In genomic region chr2:135578135-135578534, GRCm38 (mm10) we compare ENCODE assay signal across 11 mouse cellular contexts.
DNase-seq lines count a peak whose midpoint lies in the region; ATAC-seq and TF ChIP-seq lines count a peak whose summit lies in the region.
"Had no signal": no experiment of that assay in that cellular context is flagged by ENCODE, and none has a peak within 500 bp of the region (broad histone marks: within the 10 kb centered on the region; RNA-seq: fewer than 3 reads in every experiment).

No protein-coding gene starts in this region.

- H3K4me2 ChIP-seq in neural tube, embryonic 13.5 days = no peak overlapping the region
- H3K4me2 ChIP-seq in neural tube, embryonic 15.5 days = no peak overlapping the region
- no peak overlapping the region for H3K4me2 ChIP-seq in kidney, embryonic 15.5 days
- no peak overlapping the region for H3K4me2 ChIP-seq in midbrain, postnatal 0 days (ENCODE audit: low read depth, low read length, poor library complexity, severe bottlenecking)
- H3K4me2 ChIP-seq: forebrain, embryonic 13.5 days; limb, embryonic 13.5 days had no signal

- TF ChIP-seq CTCF in midbrain, postnatal 0 days (IDR thresholded peaks at IDR 0.05) = no peak

- whole genome bisulfite sequencing in neural tube, embryonic 13.5 days = 51% methylated on average over 5 of the region's 5 CpGs
- WGBS in neural tube, embryonic 15.5 days = 42% methylated on average over 5 of the region's 5 CpGs
- WGBS in kidney, embryonic 15.5 days = 17% methylated on average over 5 of the region's 5 CpGs
- WGBS in midbrain, postnatal 0 days = 44% methylated on average over 5 of the region's 5 CpGs

- H3K27ac ChIP-seq in neural tube, embryonic 13.5 days (replicated peaks) = no peak overlapping the region
- H3K27ac ChIP-seq in neural tube, embryonic 15.5 days (replicated peaks) = no peak overlapping the region
- H3K27ac ChIP-seq in kidney, embryonic 15.5 days = no peak overlapping the region
- H3K27ac ChIP-seq in midbrain, postnatal 0 days (ENCODE audit: low read depth, low read length) = no peak overlapping the region
- H3K27ac ChIP-seq: forebrain, embryonic 13.5 days; limb, embryonic 13.5 days had no signal

- 0 out of 2 replicates have a peak, but pooled peaks cover 5% of the 10 kb centered on the region for H3K4me1 ChIP-seq in neural tube, embryonic 13.5 days (replicated peaks)
- H3K4me1 ChIP-seq in neural tube, embryonic 15.5 days = 0 out of 2 replicates have a peak, but pooled peaks cover 7% of the 10 kb centered on the region
- H3K4me1 ChIP-seq in kidney, embryonic 15.5 days = peaks cover 2% of the 10 kb centered on the region; the same call in 1 of the 2 replicates
- peaks cover 5% of the 10 kb centered on the region; the same call in 1 of the 2 replicates for H3K4me1 ChIP-seq in midbrain, postnatal 0 days (ENCODE audit: insufficient read depth, low read length)
- H3K4me1 ChIP-seq: forebrain, embryonic 13.5 days had no signal

- peak; percentile 25 for DNase-seq in gastrocnemius, postnatal 14 days
- DNase-seq in gastrocnemius, postnatal 4 days (ENCODE audit: low spot score in 2 of 2) = no peak
- peak; percentile 78 for DNase-seq in midbrain, postnatal 0 days (ENCODE audit: low spot score)
- no peak for DNase-seq in retina, postnatal 1 day

- intact Hi-C loops in gastrocnemius, postnatal 14 days (cut with DNase I; ENCODE audit: low total_unique reads) = no loop called here

- H3K9me3 ChIP-seq in neural tube, embryonic 13.5 days = no peaks in the 10 kb centered on the region
- no peaks in the 10 kb centered on the region for H3K9me3 ChIP-seq in neural tube, embryonic 15.5 days (replicated peaks)
- H3K9me3 ChIP-seq in kidney, embryonic 15.5 days (replicated peaks) = no peaks in the 10 kb centered on the region
- H3K9me3 ChIP-seq in midbrain, postnatal 0 days (ENCODE audit: low read length) = no peaks in the 10 kb centered on the region
- H3K9me3 ChIP-seq: forebrain, embryonic 13.5 days; limb, embryonic 13.5 days had no signal

- 0 out of 2 replicates have a peak, but pooled peaks have one; percentile 63 for ATAC-seq in neural tube, embryonic 13.5 days (ENCODE audit: low read depth)
- no peak for ATAC-seq in neural tube, embryonic 15.5 days (ENCODE audit: low FRiP score)
- ATAC-seq in kidney, embryonic 15.5 days (replicated peaks; ENCODE audit: low FRiP score) = peak; percentile 92
- ATAC-seq in midbrain, postnatal 0 days (ENCODE audit: low FRiP score) = peak; percentile 56; the same call in 1 of the 2 replicates
- no peak for ATAC-seq in activated CD4-positive, CD25-positive, alpha-beta regulatory T cell, adult 4 months
- ATAC-seq: forebrain, embryonic 13.5 days had no signal

- H3K9ac ChIP-seq in neural tube, embryonic 13.5 days = no peak overlapping the region
- H3K9ac ChIP-seq in neural tube, embryonic 15.5 days (replicated peaks) = no peak overlapping the region
- no peak overlapping the region for H3K9ac ChIP-seq in kidney, embryonic 15.5 days
- no peak overlapping the region for H3K9ac ChIP-seq in midbrain, postnatal 0 days (replicated peaks; ENCODE audit: low read length, poor library complexity, severe bottlenecking)
- H3K9ac ChIP-seq: forebrain, embryonic 13.5 days; limb, embryonic 13.5 days had no signal

- no peak overlapping the region for H3K4me3 ChIP-seq in neural tube, embryonic 13.5 days
- H3K4me3 ChIP-seq in neural tube, embryonic 15.5 days (replicated peaks) = no peak overlapping the region
- no peak overlapping the region for H3K4me3 ChIP-seq in kidney, embryonic 15.5 days (replicated peaks)
- H3K4me3 ChIP-seq in midbrain, postnatal 0 days (ENCODE audit: low read depth, low read length) = no peak overlapping the region
- H3K4me3 ChIP-seq: forebrain, embryonic 13.5 days; limb, embryonic 13.5 days had no signal

- H3K27me3 ChIP-seq in neural tube, embryonic 13.5 days = no peaks in the 10 kb centered on the region
- no peaks in the 10 kb centered on the region for H3K27me3 ChIP-seq in neural tube, embryonic 15.5 days (replicated peaks)
- H3K27me3 ChIP-seq in kidney, embryonic 15.5 days = no peaks in the 10 kb centered on the region
- H3K27me3 ChIP-seq in midbrain, postnatal 0 days (ENCODE audit: insufficient read depth, low read length) = no peaks in the 10 kb centered on the region
- H3K27me3 ChIP-seq: forebrain, embryonic 13.5 days; limb, embryonic 13.5 days had no signal

- no peaks in the 10 kb centered on the region for H3K36me3 ChIP-seq in neural tube, embryonic 13.5 days
- no peaks in the 10 kb centered on the region for H3K36me3 ChIP-seq in neural tube, embryonic 15.5 days
- H3K36me3 ChIP-seq in kidney, embryonic 15.5 days = no peaks in the 10 kb centered on the region
- no peaks in the 10 kb centered on the region for H3K36me3 ChIP-seq in midbrain, postnatal 0 days (ENCODE audit: insufficient read depth, low read length)
- H3K36me3 ChIP-seq: G1E; limb, embryonic 13.5 days had no signal

Comparison
In these comparisons a context has a peak if more than half of its experiments do, and no peak if none do; other contexts are left out.
1. DNase-seq: peak in gastrocnemius, postnatal 14 days (single experiment) and midbrain, postnatal 0 days (single experiment); none in gastrocnemius, postnatal 4 days (0 of 2) and retina, postnatal 1 day (single experiment).
2. ATAC-seq: peak in neural tube, embryonic 13.5 days (single experiment), kidney, embryonic 15.5 days (single experiment) and midbrain, postnatal 0 days (single experiment); none in neural tube, embryonic 15.5 days (single experiment) and activated CD4-positive, CD25-positive, alpha-beta regulatory T cell, adult 4 months (single experiment).